18 mouse cellular contexts compared by ENCODE assay signal in genomic region chr2:62356606-62357005, GRCm38 (mm10). TPM values are rescaled to one million over a fixed set of nuclear protein-coding genes. Genes with fewer than 3 reads are reported as not detected.
DNase-seq lines count a peak whose midpoint lies in the region; ATAC-seq and TF ChIP-seq lines count a peak whose summit lies in the region.
"Had no signal": no experiment of that assay in that cellular context is flagged by ENCODE, and none has a peak within 500 bp of the region (broad histone marks: within the 10 kb centered on the region; RNA-seq: fewer than 3 reads in every experiment).

No protein-coding gene starts in this region.

- intact Hi-C loops in left cerebral cortex, adult 2 months (cut with DNase I): no loop called here

- H3K27ac ChIP-seq in left cerebral cortex, adult 2 months: peak overlapping the region; percentile 72
- no peak overlapping the region for H3K27ac ChIP-seq in testis, adult 2 months (ENCODE audit: control insufficient read depth, insufficient read depth, low read depth, low read length)
- no peak overlapping the region for H3K27ac ChIP-seq in kidney, adult 2 months (ENCODE audit: insufficient read depth, low read depth, low read length)
- H3K27ac ChIP-seq: embryonic facial prominence, embryonic 13.5 days; heart, adult 2 months; heart, embryonic 15.5 days; hindbrain, embryonic 10.5 days; hindbrain, embryonic 14.5 days; intestine, embryonic 15.5 days had no signal

- H3K4me3 ChIP-seq in left cerebral cortex, adult 2 months: no peak overlapping the region
- H3K4me3 ChIP-seq in testis, adult 2 months (ENCODE audit: control insufficient read depth, low read depth, low read length): peak overlapping the region; percentile 58
- no peak overlapping the region for H3K4me3 ChIP-seq in kidney, adult 2 months (ENCODE audit: insufficient read depth, low read depth, low read length)
- H3K4me3 ChIP-seq: embryonic facial prominence, embryonic 13.5 days; heart, adult 2 months; heart, embryonic 15.5 days; hindbrain, embryonic 10.5 days; intestine, embryonic 15.5 days had no signal

- WGBS in kidney, adult 2 months: 73% methylated on average over 14 of the region's 14 CpGs

- no peaks in the 10 kb centered on the region for H3K27me3 ChIP-seq in testis, adult 2 months (ENCODE audit: control insufficient read depth, insufficient read depth, low read length)
- no peaks in the 10 kb centered on the region; the same call in 1 of the 2 replicates for H3K27me3 ChIP-seq in kidney, adult 2 months (replicated peaks; ENCODE audit: control insufficient read depth, insufficient read depth, low read length)
- H3K27me3 ChIP-seq: embryonic facial prominence, embryonic 13.5 days; heart, embryonic 15.5 days; intestine, embryonic 15.5 days had no signal

- peak; percentile 44; the same call in 1 of the 2 replicates for ATAC-seq in granulocyte monocyte progenitor cell, adult 5-6 weeks (replicated peaks; ENCODE audit: poor library complexity, severe bottlenecking)
- ATAC-seq: intestine, embryonic 15.5 days had no signal

- DNase-seq in left cerebral cortex, adult 2 months (ENCODE audit: extremely low spot score in 1 of 2, low spot score in 2 of 2): no peak
- no peak for DNase-seq in left cerebral cortex, adult 18-20 months (ENCODE audit: low spot score in 2 of 2)
- DNase-seq in testis, postnatal 10 days (ENCODE audit: low spot score): no peak
- DNase-seq in kidney, adult 2 months: no peak
- no peak for DNase-seq in urinary bladder, postnatal 4 days (ENCODE audit: low spot score in 2 of 2)
- DNase-seq: adrenal gland, adult 2 months; adrenal gland, postnatal 25 days; cerebellum, adult 18-20 months; cerebellum, adult 9-11 months; cerebellum, postnatal 36 days; heart, adult 2 months had no signal

- TF ChIP-seq CTCF in left cerebral cortex, adult 2 months (IDR thresholded peaks at IDR 0.05): no peak
- no peak for TF ChIP-seq CTCF in testis, adult 2 months (IDR thresholded peaks at IDR 0.05; ENCODE audit: control insufficient read depth, insufficient read depth, insufficient replicate concordance, low read depth, low read length)
- TF ChIP-seq CTCF in kidney, adult 2 months (conservative IDR thresholded peaks at IDR 0.05; ENCODE audit: insufficient read depth, insufficient read length, low read depth, low read length): no peak

- H3K36me3 ChIP-seq in testis, adult 2 months (ENCODE audit: control insufficient read depth, insufficient read depth, low read length): no peaks in the 10 kb centered on the region
- no peaks in the 10 kb centered on the region; the same call in 1 of the 2 replicates for H3K36me3 ChIP-seq in kidney, adult 2 months (ENCODE audit: control insufficient read depth, insufficient read depth, low read length)
- H3K36me3 ChIP-seq: embryonic facial prominence, embryonic 13.5 days; heart, embryonic 15.5 days; hindbrain, embryonic 10.5 days; intestine, embryonic 15.5 days had no signal

- TF ChIP-seq POLR2A in testis, adult 2 months (IDR thresholded peaks at IDR 0.05; ENCODE audit: control insufficient read depth, low read depth, low read length): no peak
- no peak for TF ChIP-seq POLR2A in kidney, adult 2 months (IDR thresholded peaks at IDR 0.05; ENCODE audit: low read depth, low read length)

- H3K4me1 ChIP-seq in testis, adult 2 months (ENCODE audit: control insufficient read depth, insufficient read depth, low read length): no peaks in the 10 kb centered on the region; the same call in none of the 2 replicates
- H3K4me1 ChIP-seq in kidney, adult 2 months (ENCODE audit: control insufficient read depth, insufficient read depth, low read length): no peaks in the 10 kb centered on the region
- H3K4me1 ChIP-seq: embryonic facial prominence, embryonic 13.5 days; heart, embryonic 15.5 days; intestine, embryonic 15.5 days had no signal

RNA-seq across cellular contexts. Expression of gene Dpp4, which starts 55.4 kb away (rescaled TPM):
- total RNA-seq in left cerebral cortex, adult 2 months (2021): 1 to 10 TPM; 1.4 to 4.6 TPM
- 1 to 10 TPM; 2.0 to 3.5 TPM for total RNA-seq in left cerebral cortex, adult 18-20 months (2021)
- polyA plus RNA-seq in testis, adult 2 months (2012; rRNA removed): 0.25 and 0.84 TPM in 2 replicates
- total RNA-seq in granulocyte monocyte progenitor cell, adult 5-6 weeks (2014; fragmentation: Nextera tagmentation): 11.0 and 13.8 TPM in 2 replicates
- 14.6 and 15.2 TPM in 2 replicates for total RNA-seq in granulocyte monocyte progenitor cell, adult 5-6 weeks (2017)
- polyA plus RNA-seq in kidney, adult 2 months (2012; rRNA removed): 21.4 and 24.0 TPM in 2 replicates
